Mouse (Mus musculus): Measurements from ENCODE around the gene Gm42688. TPM values are rescaled to one million over a fixed set of nuclear protein-coding genes. Genes with fewer than 3 reads are reported as not detected.

The Gm42688 gene
- polyA plus RNA-seq, 1 experiment from 2014 or later, result 2.9 TPM

DNA sequence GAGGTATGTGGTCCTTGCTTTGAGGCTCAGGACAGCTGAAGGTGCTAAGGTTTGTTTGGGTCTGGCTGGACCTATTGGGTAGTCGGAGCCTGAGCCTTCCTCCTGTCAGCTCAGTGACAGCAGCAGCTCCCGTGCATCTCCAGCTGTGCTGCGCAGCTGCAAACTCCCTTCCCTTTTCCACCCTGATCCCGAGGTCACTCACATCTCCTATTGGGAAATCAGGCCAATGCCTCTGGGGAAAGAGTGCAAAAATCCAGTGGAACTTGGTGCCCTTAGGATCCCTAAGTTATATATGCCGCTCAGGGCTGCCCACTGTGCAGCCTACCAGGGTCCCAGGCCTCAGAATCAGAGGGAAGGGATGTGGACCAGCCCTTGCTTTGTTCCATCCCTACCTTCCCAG, 17.9 kb upstream of the Gm42688 start:
- H3K9me3 ChIP-seq (ENCODE audit: low read depth, low read length), result no peaks in the 10 kb centered on the region
- H3K36me3 ChIP-seq (ENCODE audit: insufficient read depth), result peaks cover 26% of the 10 kb centered on the region
- no peak for TF ChIP-seq CTCF (IDR thresholded peaks at IDR 0.05; ENCODE audit: low read depth)
- H3K9ac ChIP-seq, result no peak overlapping the region
- no peak overlapping the region for H3K27ac ChIP-seq (ENCODE audit: low read depth)
- peaks cover 60% of the 10 kb centered on the region for H3K27me3 ChIP-seq (ENCODE audit: insufficient read depth, low read length)
- H3K4me3 ChIP-seq (ENCODE audit: low read depth, low read length), result no peak overlapping the region
- 16% methylated on average over 5 of the region's 5 CpGs for WGBS
- H3K4me2 ChIP-seq, result no peak overlapping the region
- H3K4me1 ChIP-seq (ENCODE audit: insufficient read depth), result peaks cover 5% of the 10 kb centered on the region; the same call in 1 of the 2 replicates
- DNase-seq (no peak), ATAC-seq (ENCODE audit: insufficient read depth) (no peak)

DNA sequence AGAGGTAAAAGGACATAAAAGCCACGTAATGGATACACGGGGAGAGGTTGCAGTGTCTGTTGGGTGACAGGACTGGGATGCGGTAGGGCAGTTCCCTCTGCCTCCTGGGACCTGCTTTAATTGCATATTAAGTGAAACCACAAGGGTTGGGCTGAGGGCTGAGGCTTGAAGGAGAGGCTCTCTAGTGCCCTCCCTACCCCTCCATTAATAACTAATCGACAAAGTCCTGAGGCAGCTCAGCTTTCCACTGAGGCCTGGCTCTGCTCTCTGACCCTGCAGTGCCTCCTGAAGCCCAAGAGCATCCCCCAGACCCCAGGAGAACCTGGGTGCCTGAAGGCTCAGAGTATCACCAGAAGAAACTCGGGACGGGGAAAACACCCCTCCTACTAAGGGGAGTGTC, 16.9 kb upstream of the Gm42688 start:
- Histone ChIP-seq H3K4me1 (ENCODE audit: insufficient read depth) (no peaks in the 10 kb centered on the region), H3K4me3 (ENCODE audit: low read depth, low read length) (no peak overlapping the region), H3K27me3 (ENCODE audit: insufficient read depth, low read length) (peaks cover 66% of the 10 kb centered on the region), H3K27ac (ENCODE audit: low read depth) (no peak overlapping the region), H3K9me3 (ENCODE audit: low read depth, low read length) (no peaks in the 10 kb centered on the region), H3K4me2 (no peak overlapping the region), H3K36me3 (ENCODE audit: insufficient read depth) (peaks cover 26% of the 10 kb centered on the region), H3K9ac (no peak overlapping the region)
- TF ChIP-seq CTCF (IDR thresholded peaks at IDR 0.05; ENCODE audit: low read depth), result no peak
- DNase-seq, result no peak
- no peak for ATAC-seq (ENCODE audit: insufficient read depth)
- WGBS, result 8% methylated on average over 6 of the region's 6 CpGs

DNA sequence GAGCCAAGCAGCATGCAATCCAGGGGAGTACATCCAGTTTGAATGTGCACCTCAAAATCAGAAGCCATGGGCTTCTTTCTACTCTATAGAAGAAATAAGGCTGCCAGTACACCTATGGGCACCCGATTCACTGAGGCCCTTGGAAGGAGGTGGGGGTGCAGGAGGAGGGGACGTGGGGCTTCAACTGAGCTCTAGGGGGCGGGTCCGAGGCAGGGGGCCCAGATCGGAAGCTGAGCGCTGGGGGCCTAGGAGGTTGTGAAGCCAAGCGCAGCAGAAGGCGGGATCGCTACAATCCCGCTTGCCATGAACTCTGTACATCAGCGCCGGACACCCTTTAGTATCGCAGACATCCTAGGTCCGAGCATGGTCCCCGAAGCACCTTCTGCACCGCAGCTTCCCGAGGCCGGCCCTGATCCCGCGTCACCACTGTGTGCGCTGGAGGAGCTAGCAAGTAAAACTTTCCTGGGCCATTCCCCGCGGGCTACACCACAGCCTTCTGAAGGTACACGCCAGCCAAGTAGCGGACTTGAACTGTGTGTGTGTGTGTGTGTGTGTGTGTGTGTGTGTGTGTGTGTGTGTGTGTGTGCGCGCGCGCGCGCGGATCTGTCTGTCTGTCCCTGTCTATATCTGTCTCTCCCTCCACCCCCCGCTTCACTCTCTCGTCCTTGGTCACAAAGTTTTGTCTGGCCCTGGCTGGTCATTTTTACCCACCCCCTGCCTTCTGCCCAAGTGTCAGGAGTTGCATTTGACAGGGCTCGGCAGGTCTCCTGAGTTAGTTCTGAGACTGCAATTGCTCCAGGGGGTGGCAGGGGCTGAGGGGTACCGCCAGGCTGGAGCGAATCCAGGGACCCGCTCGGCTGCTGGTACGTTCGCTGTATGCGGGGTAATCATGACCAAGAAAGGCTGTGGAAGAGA, 15.0 kb upstream of the Gm42688 start, which contains the start of gene Lbx2:
TSS of gene Lbx2 (plus strand) at position 247 of the 915 bp plus-strand sequence.
- H3K36me3 ChIP-seq (ENCODE audit: insufficient read depth), result peaks cover 13% of the 10 kb centered on the region
- TF ChIP-seq CTCF (IDR thresholded peaks at IDR 0.05; ENCODE audit: low read depth), result no peak
- peaks cover 71% of the 10 kb centered on the region for H3K27me3 ChIP-seq (ENCODE audit: insufficient read depth, low read length)
- WGBS, result 4% methylated on average over 42 of the region's 42 CpGs
- peak within 1 kb of the TSS; percentile 49 for H3K4me2 ChIP-seq
- H3K4me1 ChIP-seq (ENCODE audit: insufficient read depth), result no peaks in the 10 kb centered on the region
- no peak within 1 kb of the TSS for H3K9ac ChIP-seq
- H3K4me3 ChIP-seq (ENCODE audit: low read depth, low read length), result peak within 1 kb of the TSS; percentile 25
- no peak for ATAC-seq (ENCODE audit: insufficient read depth)
- no peaks in the 10 kb centered on the region for H3K9me3 ChIP-seq (ENCODE audit: low read depth, low read length)
- no peak for DNase-seq
- H3K27ac ChIP-seq (ENCODE audit: low read depth), result no peak within 1 kb of the TSS

DNA sequence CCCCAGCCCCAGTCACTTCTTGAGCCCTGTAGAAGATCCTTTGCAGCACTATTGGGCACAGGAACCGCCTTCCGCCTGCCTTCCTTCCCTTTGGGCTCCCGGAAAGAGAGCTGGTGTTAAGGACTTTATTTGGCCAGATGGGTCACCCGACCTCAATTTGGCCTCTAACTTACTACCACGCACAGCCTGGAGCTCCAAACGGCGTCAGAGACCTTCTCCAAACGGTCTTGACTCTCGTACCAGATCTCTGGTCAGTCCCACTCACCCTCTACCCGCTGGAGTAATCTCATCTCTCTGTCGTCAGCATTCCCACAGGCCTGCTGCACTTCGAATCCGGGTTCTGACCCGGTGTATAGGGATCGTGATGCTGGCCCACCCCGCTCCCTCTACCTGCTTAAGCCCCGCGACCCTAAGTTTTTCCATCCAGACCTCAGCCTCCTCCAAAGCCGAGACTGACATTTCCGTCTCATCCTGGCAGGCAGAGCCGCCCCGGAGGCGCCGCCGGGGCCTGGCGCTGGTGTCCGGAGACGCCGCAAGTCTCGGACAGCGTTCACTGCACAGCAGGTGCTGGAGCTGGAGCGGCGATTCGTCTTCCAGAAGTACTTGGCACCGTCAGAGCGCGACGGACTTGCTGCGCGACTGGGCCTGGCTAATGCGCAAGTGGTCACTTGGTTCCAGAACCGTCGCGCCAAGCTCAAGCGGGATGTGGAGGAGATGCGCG, 14.1 kb upstream of the Gm42688 start:
- Histone ChIP-seq H3K36me3 (ENCODE audit: insufficient read depth) (peaks cover 4% of the 10 kb centered on the region; the same call in 1 of the 2 replicates), H3K4me2 (peak overlapping the region; percentile 49), H3K9me3 (ENCODE audit: low read depth, low read length) (no peaks in the 10 kb centered on the region), H3K27ac (ENCODE audit: low read depth) (no peak overlapping the region), H3K9ac (no peak overlapping the region), H3K27me3 (ENCODE audit: insufficient read depth, low read length) (peaks cover 71% of the 10 kb centered on the region), H3K4me3 (ENCODE audit: low read depth, low read length) (peak overlapping the region; percentile 25), H3K4me1 (ENCODE audit: insufficient read depth) (no peaks in the 10 kb centered on the region)
- ATAC-seq (ENCODE audit: insufficient read depth), result no peak
- peak; percentile 37 for DNase-seq
- TF ChIP-seq CTCF (IDR thresholded peaks at IDR 0.05; ENCODE audit: low read depth), result no peak
- 2% methylated on average over 47 of the region's 47 CpGs for WGBS

DNA sequence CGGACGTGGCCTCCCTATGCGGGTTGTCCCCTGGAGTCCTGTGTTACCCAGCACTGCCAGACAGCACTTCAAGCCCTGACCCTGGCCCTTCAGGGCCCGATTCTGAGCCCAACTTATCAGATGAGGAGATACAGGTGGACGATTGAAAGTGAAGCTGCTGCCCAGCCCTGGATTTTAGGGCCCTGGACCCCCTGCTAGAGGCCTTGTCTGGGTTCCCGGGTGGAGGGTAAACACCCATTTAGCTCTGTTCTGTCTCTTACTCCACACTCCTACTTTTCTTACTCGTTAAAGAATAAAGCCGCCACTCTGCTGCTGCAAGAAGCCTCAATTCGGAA, 13.5 kb upstream of the Gm42688 start:
- H3K9ac ChIP-seq, result no peak overlapping the region
- no peak for ATAC-seq (ENCODE audit: insufficient read depth)
- 10% methylated on average over 9 of the region's 9 CpGs for WGBS
- no peak overlapping the region for H3K27ac ChIP-seq (ENCODE audit: low read depth)
- peak overlapping the region; percentile 49 for H3K4me2 ChIP-seq
- DNase-seq, result no peak
- TF ChIP-seq CTCF (IDR thresholded peaks at IDR 0.05; ENCODE audit: low read depth), result no peak
- no peaks in the 10 kb centered on the region for H3K4me1 ChIP-seq (ENCODE audit: insufficient read depth)
- peak overlapping the region; percentile 25 for H3K4me3 ChIP-seq (ENCODE audit: low read depth, low read length)
- H3K9me3 ChIP-seq (ENCODE audit: low read depth, low read length), result no peaks in the 10 kb centered on the region
- no peaks in the 10 kb centered on the region for H3K36me3 ChIP-seq (ENCODE audit: insufficient read depth)
- peaks cover 66% of the 10 kb centered on the region for H3K27me3 ChIP-seq (ENCODE audit: insufficient read depth, low read length)

DNA sequence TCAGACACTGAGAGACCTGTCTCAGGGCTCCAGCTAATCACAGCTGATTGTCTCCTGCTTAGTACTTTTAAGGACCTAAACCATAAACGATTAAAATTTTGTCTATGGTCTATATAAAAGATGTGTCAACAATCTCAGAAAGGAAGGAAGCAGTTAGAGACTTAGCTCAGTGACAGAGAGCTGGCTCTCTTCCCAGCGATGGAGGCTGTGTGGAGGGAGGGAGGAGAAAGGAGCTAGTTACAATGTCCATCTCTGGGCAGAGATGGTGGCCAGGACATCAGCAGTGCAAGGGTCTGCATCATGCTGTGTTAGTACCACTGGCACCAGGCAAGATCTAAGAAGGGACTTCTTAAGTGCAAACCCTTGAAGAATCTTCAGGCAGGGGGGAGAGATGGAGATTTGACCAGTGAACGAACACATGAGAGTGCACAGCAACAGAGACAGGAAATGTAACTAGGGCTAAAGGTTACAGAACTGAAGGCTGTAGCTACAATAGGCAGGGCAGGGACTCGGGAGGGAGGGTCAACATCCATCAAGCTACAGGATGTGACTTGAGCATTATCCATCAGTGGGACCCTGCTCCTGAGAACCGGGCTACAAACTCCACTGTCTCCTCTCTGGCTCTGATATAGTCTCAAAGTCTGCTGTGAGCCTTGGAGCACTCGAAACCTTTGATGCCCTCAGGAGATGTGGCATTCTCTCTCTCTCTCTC, 8.8 kb upstream of the Gm42688 start:
- ATAC-seq (ENCODE audit: insufficient read depth) (peak; percentile 49; the same call in 1 of the 2 replicates), DNase-seq (peak; percentile 77)
- Histone ChIP-seq H3K9me3 (ENCODE audit: low read depth, low read length) (no peaks in the 10 kb centered on the region), H3K4me2 (no peak overlapping the region; the same call in 1 of the 2 replicates), H3K9ac (no peak overlapping the region), H3K4me3 (ENCODE audit: low read depth, low read length) (no peak overlapping the region), H3K27ac (ENCODE audit: low read depth) (no peak overlapping the region), H3K36me3 (ENCODE audit: insufficient read depth) (no peaks in the 10 kb centered on the region), H3K4me1 (ENCODE audit: insufficient read depth) (no peaks in the 10 kb centered on the region), H3K27me3 (ENCODE audit: insufficient read depth, low read length) (peaks cover 20% of the 10 kb centered on the region)
- WGBS, result 27% methylated on average over 6 of the region's 6 CpGs
- TF ChIP-seq CTCF (IDR thresholded peaks at IDR 0.05; ENCODE audit: low read depth), result no peak
